Mouse (Mus musculus): ENCODE data around the gene Skida1. TPM values are rescaled to one million over a fixed set of nuclear protein-coding genes. Genes with fewer than 3 reads are reported as not detected.

Gene Skida1
- total RNA-seq, 2 experiments from 2014 or later: 2.0 to 2.1 TPM

GRCm38 (mm10) chr2:18038895-18039371 is 9.9 kb downstream of the Skida1 start:
- no peak for DNase-seq

GRCm38 (mm10) chr2:18038141-18038752 is 10.6 kb downstream of the Skida1 start:
- DNase-seq: no peak

- no peak for DNase-seq
Observed at GRCm38 (mm10) chr2:18037491-18037890, 11.4 kb downstream of the Skida1 start, which contains the start of gene A930004D18Rik. TSS of gene A930004D18Rik (minus strand) at chr2:18037737.

- no peak for DNase-seq
Observed at GRCm38 (mm10) chr2:18034371-18035250, 14.2 kb downstream of the Skida1 start.

DNA sequence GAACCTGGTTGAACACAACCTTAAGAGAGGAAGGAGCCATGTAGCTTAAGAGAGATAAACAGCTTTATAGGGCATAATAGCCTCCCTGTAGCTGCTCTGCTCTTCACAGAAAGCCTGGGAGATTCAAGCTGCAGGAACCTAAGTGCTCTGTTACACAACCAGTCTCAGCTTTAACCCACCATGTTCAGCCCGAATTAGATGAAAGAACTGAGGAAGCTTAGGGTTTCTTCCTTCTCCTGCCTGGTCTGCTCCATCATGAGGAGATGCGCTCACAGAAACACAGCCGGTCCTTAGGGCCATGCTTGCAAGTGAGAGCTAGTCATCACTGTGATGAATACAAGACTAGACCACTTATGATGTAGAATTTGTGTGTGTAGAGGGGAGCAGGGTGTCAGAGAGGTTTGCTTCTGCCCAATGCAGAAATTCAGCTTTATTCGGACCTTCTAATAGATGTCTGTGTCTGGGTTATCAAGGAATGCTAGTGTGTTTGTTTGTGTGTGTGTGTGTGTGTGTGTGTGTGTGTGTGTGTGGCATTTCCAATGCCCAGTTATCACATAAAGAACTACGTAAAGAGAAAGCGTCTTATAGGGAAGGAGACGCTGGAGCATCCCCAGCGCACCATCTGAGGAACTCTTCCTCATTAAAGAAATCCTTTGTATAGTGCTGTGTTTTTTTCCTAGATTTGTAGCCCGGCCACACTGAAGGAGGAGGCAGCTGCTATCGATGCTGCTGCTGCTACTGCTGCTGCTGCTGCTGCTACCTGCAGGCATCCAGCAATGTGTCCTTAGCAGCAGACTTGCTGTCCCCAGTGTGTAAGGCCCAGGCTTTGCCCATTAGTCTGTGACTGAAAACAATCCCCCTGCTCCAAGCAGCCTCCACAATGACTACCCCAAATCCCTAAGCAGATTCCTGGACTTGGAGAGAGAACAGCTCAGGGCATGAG is 15.4 kb downstream of the Skida1 start:
- no peak for DNase-seq

DNA sequence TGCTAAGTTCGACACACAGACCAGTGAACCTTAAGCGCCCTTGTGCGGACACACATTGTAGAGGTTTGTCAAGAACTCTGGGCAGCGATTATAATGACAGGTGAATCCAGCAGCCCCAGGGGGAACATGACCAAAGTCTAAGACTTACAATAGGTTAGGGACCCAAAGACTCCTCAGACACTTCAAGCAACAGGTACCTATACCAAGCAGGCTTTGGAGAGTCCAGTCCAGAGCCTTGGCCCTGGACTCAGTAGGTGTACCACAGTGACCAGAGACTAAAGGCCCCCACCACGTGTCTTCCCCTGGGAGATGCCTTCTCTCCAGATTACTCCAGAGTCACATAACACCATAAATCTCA is 16.3 kb downstream of the Skida1 start:
- no peak for DNase-seq

- DNase-seq: peak; percentile 59
Observed at GRCm38 (mm10) chr2:18031831-18032537, 16.9 kb downstream of the Skida1 start.

DNA sequence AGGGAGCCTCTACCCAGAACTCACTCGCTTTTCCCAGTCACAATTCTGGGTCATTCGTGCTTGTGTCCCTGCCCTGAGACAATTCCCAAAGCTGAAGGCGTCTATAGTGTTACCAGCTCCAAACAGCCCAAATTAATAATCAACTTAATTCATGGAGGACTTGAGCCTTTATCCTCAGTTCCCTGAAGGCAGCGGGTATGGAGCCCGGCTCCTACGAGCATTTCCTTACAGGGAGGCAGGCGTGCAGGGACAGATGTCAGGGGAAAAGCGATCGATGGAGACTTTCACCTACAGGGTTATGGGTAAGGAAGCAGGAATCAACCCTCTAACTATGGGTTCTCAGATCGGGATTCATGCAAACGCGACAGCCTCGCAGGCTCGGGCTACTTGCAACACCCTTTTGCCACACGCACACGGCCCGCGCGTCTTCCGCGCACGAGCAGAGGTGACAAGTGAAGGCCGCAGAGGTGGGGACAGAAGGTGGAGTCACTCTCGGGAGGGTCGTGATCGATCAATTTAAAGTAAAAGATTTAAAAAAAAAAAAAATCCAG is 17.5 kb downstream of the Skida1 start:
- DNase-seq: no peak

GRCm38 (mm10) chr2:18030581-18030980 is 18.3 kb downstream of the Skida1 start:
- DNase-seq: no peak

DNA sequence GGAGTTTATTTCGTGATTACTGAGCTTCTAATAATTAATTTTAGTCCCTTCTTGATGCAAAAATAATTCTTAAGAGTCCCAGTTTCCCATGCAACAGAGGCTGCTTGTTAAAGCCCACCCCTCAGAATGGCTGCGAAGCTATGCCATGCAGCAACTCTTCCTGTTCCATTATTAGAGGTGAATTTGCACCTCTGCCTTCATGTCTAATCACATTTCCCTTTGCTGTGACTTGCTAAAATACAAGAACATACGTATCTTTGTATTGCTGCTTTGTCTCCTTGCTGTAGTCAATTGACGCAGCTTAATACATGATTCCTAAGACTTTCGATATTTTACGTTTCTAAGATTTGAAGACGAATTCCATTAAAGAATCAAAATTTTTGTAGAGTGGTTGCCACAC is 19.2 kb downstream of the Skida1 start:
- DNase-seq: no peak

DNA sequence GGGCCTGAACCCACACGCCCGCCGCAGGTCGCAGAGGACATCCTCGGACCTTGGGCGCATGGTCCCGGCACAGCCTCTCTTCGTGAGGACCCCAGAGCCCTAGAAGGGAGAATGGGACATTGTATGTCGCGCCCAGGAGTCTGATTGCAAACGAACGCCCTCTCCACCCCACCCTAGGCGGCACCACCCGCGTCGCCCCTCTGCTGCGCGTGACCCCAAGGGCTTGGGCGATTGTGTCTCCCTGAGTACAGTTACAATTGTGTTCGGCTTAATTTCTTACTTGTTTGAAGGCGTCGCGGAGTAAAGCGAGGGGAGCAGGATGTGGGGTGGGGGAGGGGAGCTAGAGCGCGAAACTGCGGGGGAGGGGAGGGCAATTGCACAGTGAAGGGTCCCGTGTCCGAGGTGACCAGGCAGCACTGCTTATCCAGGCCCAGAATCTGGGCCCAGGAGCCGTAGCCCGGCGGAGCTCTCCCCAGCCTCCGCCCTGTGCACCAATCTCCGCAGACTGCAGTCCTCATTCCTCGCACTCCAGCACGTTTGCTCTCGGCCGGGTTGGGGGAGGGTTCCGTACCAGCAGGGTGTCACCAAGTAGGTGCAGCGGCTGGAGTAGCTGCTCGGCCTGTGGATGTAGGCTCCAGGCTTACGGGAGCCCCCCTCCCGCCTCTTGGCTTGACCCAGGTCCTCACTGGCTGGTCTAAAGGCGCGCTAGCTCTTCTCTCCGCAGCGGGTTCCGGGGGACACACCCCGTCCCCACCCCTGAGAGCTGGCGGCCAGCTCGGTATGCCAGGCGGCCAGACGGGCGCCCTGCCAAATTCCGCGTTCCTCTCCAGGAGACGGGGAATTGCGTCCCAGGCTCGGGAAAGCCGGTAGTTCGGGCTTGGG is 20.5 kb downstream of the Skida1 start:
- peak; percentile 94 for DNase-seq

DNA sequence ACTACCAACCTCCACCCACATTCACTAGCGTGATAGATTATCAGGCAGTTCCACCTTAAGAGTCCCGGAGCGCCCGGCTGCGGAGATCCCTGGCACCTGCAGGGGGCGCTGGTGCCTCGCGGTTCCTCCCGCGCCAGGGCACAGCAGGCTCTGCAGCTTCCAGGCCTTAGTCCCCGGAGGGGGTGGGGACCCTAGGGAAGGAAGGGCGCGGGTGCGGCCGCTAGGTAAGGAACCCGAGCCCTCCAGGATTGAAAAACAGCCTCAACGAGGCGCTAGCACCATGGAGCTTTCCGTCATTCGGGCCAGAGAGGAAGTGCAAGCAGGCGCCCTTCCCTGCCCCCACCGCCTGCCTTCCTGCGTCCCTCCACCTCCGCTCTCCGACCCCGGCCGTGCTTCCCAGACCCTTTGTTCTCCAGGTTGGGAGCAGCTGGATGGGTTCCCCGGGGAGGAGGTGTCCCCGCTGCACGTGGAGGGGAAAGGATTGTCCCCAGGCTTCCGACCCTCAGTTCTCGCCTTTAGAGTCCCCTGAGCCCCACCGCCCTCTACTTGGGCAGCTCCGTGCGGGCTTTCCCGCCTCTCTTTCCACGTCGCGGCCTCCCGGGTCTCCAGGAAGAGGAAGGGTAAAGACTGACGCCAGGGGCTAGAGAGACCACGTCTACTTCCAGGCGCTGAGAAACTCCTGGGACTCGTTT is 21.3 kb downstream of the Skida1 start:
- DNase-seq: peak; percentile 96

DNA sequence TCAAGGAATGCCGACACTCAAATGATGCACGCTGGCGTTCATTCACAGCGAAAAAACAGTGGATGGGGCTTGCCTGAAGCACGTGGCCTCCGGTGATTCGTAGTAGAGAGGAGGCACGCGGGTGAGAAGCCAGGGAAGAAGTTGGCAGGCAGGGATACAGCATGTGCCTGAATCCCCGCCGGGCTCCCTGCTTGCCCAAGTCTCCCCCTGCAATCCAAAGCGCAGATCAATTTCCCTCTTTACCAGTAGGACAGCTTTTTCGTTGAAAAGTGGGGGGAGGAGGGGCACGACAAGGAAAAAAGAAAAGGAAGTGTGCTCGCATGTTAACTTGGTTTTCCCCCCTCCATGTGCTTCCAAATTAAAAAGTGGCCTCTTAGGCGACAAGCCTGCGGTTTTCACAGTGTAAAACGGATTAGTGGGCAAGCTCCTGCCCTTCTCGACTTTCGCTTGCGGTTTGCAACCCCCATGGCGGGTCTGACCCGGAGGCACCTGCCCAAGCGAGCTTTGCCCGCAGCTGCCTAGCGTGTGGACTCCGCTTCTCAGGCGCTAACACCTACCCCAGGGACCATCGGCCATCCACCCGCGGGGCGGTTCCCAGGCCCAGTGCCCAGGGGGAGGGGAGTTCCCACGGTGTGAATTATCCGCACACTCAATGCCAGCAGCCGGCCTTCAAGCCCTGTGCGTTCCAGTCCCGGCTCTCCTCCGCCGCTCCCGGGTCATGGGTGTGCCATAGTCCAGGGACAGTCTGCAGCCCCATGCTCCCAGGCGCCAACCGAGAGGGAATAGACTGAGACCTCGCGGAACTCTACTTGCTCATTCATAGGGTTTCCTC is 22.5 kb downstream of the Skida1 start:
- DNase-seq: peak; percentile 71

DNA sequence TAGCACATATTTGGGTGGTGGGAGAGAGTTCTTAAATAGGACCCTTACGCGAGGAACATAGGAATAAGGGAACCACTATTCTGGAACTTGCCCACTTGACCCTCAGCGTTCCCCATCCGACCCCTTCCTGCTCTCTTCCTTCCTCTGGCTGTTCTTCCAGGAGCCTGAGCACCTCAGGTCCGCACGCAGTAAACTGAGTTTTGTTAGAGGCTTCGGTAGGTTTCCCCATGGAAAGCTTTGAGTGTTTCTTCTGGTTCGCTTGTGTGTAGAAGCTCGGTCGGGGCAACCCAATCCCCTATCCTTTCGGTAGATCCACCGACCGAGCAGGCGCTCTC is 23.1 kb downstream of the Skida1 start:
- DNase-seq: no peak

GRCm38 (mm10) chr2:18025116-18025515 is 23.7 kb downstream of the Skida1 start:
- DNase-seq: no peak

- DNase-seq: no peak
Observed at GRCm38 (mm10) chr2:18022886-18023285, 26.0 kb downstream of the Skida1 start.

- DNase-seq: no peak
Observed at GRCm38 (mm10) chr2:18019122-18019521, 29.7 kb downstream of the Skida1 start.

DNA sequence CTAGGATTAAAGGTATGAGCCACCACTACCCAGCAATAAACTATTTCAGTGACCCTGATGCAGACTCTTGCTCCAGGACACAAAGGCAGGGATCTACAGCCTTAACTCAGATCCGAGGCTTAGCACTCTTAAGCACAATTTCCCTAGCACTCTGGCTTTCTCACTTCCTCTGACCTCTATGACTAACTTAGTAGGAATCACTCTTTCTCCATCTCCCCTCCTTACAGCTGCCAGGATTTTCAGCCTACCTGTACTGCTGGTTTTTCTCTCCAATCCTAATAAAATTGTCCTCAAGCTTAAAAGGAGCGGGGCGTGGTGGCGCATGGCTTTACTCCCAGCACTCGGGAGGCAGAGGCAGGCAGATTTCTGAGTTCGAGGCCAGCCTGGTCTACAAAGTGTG is 31.5 kb downstream of the Skida1 start:
- DNase-seq: no peak

DNA sequence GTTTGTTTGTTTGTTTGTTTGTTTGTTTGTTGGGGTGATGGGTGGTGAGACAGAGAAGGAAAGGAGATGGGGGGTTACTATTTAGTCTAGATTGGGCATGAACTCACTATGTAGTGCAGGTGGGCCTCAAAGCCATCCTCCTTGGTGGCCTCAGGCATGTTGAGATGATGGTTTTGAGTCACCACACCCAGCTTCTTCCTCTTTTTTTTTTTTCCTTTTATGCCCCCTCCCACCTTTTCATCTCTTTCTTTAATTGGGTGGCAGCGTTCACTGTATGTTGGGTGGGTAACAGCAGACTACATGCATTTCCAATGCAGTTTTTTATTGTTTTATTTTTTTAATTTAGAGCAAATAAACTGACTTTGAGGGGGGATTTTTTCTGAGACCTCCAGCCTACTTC is 32.2 kb downstream of the Skida1 start:
- no peak for DNase-seq
